Mouse (Mus musculus) cerebellum, postnatal 14 days (tissue): ENCODE data around the gene Ptpn1.
A peak's percentile ranks its signal among the peaks of the same experiment; 100 is the strongest.

Experiments
- DNase-seq, 2 experiments: peaks; one replicate each; pipeline ENCODE4 v3.0.0; 2021; ENCODE audit warnings: mixed read lengths in 2 of 2

Ptpn1 gene

DNA sequence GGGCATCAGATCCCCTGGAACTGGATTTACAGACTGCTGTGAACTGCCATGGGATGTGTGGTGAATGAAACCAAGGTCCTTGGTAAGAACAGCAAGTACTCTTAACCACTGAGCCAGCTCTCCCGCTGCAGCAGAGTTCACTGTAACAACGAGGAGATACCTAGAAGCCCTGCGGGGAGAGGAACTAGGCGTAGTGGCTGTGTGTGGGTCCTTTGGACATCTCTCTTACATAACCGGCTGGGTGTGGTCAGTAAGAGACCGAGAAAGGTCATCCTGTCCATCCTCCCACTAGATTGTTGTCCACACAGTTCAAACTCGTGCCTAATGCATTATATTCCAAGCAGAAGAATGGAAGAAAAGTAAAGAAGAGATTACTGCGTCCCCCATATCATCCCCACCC lies 10.0 kb upstream of the Ptpn1 start:
- DNase-seq = no peak

DNA sequence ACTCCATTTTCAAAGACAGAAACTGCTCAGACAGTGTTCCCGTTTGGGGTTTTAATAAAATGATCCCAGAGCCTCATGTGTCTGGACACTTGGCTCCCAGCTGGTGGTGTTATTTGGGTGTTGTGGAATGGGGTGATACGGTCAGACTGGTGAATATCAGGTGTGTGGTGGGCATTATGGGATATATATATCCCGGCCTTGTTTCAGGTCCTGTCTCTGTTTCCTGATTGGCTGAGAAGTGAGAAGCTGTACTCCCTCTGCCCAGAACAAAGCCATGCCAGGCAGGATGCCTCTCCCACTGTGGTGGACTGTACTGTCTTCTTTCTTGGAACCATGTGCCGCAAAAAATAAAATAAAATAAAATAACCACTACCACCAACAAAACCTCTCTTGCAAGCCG lies 7.8 kb upstream of the Ptpn1 start:
- DNase-seq = no peak

DNA sequence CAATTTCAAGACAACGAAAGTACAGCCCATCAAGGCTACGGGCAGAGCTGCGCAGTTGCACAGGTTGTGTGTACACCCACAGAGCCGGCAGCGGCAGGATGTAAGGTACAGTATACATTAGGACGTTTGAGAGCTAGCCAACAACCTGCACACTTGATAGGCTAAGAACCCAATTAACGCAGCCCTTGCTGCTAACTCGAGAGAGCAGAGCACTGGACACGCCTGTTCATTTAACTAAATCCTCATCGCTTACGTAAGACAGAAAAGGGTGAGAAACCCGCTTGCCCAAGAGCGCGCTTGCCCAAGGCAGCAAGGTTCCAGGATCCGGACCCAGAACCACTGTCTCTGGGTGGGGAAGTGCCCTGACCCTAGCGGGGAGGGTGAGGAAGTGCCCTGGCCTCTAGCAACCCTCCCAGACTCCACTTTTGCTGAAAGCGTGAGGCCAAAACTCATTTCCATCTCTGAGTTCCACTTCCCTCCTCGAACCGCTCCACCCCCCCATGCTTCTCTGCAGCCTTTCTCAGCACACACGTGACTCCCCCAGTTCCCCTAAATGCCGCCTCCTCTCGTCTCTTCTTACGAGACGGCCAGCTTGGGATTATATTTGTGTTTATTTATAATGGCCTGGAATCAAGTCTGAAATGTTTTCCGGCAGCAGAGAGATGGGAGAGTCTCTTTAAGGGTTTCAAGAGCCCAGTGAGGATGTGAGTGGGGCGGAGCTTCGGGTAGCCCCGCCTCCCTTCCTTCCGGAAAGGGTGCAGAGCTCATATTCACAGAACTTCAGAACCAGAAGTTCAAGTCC lies 6.9 kb upstream of the Ptpn1 start:
- peak; percentile 76 to 82 for DNase-seq

DNA sequence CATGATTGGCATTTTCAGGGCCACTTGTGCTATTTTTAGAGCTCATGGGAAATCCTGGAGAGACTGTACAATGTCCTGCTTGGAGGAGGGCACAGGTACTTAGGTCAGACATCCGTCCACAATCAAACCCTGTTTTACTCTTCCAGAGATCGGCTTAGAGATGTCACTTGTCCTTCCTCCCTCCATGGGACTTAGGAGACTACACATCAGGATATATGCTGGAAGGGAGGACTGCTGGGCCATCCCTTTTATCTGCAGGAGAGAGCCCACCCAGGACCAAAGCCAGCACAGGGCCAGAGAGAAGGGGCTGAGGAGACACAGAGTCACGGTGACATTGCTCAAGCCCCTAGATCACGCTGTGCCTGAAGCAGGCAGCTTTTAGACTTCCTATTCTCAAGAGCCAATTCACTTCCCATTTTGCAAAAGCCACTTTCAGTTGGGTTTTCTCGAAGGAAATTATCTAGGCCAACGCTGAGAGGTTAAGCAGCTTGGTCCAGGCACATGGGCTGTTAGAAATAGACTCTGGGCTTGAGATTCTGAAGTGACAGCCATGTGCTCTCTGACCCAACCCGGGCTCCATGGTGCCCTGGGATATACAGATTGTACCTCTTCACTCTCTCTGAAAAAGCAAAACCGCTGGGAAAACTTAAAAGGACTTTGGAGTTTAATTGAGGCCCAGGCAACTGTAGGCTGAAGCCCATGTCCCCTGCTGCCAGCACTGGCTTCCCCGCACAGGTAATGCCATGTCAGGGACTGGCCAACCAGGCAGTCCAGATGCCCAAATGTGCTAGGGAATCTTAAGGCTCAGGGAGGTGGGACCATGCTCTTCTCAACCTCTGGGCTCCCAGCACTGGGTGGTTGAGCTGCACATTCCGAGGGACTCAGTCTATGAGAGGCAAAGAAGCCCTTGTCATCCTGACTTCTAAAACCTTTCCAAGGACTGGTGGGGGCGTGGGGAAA lies 5.7 kb upstream of the Ptpn1 start:
- DNase-seq = no peak

DNA sequence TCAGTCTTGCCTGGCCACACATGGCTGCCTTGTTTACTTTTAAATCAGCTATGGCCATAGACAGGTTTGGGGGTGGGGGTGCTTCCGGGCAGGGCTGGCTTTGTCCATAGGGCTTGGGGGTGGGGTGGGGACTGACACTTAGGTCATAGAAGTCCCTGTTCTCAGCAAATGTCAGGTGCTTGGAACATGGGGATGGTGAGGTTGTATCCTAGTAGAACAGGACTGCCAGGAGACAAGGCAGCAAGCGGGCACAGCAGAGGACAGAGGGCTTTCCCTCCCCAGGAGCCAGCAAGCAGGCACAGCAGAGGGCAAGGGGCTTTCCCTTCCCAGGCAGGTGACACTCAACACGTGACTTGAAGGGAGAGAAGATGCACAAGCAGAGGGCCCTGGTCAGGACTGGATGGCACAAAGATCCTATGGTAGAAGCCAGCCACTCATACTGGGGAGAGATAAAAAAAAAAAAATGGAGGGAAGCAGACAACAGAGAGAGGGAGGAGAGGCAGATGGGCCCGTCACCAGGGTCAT lies 3.8 kb upstream of the Ptpn1 start:
- DNase-seq = no peak

DNA sequence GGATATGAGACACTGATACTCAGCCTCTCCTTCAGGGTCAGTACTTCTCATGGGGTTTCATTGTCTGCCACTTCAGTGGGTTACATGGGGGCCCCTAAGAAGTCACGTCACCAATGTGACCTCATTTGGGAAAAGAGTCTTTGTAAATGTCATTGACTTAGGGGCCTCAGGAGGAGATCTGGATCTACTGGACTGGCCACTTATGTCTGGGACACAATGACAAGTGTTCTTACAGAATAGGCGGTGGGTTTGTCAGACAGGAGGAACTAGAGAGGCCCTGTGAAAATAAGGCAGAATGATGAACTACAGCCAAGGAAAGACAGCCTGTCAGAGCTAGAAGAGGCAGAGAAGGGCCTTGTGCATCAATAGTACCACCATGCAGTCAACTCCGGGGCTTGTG lies 2.9 kb upstream of the Ptpn1 start:
- no peak for DNase-seq

DNA sequence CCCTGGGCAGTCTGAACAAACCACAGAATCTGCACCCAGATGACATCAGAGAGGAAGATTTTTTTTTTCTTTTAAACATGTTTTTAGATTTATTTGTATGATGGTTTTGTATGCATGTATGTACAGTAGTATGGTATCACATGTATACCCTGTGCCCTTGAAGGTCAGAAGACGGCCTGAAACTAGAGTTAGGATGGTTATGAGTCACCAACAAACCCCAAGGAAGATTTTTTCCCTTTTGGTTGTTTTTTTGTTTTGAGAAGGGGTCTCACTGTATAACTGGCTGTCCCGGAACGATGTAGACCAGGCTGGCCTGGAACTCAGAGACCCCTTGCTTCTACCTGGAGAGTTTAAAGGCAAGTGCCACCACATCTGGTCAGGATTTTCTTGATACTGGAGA lies 882 bp upstream of the Ptpn1 start:
- DNase-seq = no peak

DNA sequence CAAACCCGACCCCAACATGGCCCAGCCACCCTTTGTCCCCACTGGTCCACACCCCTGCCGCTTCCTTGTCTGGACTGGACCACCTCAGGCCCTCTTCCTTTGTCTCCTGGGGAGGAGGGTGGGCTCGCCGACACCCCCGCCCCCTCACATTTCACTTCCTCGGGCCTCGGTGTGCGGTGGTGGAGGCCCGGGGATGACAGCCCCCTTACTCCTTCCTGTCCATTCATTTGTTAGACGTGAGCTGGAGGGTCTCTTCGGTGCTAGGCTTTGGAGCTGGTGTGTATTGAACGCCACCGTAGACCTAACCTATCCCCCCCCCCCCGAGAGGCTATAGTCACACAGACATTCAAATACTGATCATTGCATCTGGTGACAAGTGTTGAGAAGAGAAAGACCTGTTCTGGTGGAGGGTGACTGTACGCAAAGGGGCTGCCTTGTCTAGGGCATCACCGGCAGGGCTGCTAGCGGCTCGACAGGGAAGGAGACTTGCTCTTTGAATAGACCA lies 922 bp downstream of the Ptpn1 start:
- no peak for DNase-seq

DNA sequence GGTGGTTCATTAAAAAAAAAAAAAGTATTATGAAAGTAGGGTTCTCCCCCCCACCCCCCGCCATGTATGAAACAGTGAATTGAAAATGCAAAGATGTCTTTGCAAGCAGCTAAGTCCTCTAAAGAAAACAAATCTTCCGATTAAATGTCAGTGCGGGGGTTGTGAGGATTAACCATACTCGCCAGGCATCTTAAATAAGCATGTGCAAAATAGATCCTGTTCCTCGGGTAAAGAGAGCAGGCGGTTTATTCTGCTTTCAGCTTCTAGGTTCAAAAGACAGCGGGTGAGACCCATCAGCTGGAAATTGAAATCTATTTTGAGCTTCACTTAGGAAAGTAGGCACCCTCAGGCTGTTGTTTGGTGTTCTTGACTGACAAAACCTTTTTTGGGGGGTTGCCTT lies 1.5 kb downstream of the Ptpn1 start:
- DNase-seq = no peak

DNA sequence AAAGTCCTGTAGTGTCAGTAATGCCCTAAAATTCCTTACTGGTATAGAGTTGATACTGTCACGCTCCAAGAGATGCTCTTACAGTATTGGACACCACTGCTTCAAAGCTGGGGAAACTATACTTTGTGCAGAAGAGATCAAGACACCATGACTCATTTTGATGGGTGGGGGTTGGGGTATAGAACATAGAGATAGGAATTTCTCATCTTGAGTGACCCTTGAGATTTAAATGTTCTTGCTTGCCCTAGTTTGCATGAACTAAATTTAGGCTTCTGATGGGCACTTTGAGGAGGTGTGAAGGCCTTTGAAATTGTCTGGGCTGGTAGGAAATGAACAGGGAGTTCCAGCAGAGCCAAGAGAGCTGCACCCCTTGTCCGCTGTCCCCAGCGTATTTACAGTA lies 4.1 kb downstream of the Ptpn1 start:
- no peak for DNase-seq

DNA sequence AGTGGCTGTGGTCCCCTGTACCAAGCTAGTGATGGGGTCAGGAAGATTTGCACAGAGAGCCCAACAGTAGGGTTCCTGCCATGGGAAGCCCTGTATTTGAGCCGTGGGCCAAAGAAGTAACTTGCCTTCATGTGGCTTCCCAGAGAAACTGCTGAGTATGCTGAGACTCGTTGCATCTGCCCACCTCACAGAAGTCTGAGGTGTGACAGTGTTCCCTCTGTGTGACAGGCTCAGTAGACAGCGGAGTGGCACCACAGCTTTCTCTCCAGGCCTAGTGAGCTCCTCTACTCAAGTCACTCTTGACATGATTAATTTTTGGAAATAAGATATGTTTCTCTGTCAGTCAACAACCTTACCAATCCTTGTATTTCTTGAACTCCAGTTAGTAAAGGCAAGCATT lies 6.9 kb downstream of the Ptpn1 start:
- no peak for DNase-seq

DNA sequence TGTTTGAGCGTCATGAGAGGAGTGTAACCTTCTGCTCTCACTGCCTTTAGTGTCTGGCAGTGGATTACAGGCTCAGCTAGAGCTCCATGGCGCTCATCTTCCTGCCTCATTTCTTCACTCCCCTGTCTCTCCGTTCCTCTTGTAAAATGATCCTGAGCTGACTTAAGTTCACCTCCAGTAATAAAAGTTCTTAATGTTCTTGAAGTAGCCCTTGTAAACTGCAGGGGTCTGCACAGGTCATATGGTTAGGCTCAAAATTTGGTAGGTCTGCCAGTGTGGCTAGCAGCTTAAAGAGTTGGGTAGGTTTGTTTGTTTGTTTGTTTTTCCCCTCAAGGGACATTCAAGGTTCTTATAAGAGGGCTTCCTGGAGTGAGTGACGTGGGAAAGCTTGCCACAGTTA lies 7.3 kb downstream of the Ptpn1 start:
- no peak for DNase-seq

DNA sequence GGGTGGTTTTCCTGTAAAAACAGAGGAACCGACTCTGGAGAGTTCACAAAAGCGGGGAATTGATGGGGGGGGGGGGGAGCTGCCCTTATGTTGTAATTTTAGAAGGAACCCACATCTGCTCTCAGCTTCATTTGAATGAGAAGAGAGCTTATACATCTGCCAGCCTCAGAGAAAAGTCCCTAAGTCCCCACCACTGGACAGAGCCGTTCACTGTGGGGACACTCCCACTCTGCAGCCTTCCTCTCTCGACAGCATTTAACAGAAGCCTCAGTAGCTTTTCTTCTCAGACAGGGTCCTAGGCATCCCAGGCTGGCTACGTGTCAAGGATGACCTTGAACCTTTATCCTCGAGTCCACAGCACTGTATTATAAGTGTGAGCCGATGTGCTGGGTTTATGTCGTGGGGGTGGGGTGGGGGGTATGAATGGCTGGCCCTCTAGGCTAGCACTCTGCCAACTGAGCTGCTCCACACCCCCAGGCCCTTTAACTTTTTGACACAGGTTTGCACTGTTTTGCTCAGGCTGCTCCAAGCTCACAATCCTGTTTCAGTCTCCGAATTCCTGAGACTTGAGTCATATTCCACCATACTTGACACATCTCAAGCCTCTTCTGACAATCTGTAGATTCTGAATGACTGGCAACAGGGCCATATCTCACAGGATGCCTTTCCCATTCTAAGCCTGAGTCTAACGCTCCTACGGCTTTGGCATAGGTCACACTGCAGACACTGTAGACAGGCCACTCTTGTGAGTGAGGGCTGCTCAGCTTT lies 8.0 kb downstream of the Ptpn1 start:
- DNase-seq = no peak

DNA sequence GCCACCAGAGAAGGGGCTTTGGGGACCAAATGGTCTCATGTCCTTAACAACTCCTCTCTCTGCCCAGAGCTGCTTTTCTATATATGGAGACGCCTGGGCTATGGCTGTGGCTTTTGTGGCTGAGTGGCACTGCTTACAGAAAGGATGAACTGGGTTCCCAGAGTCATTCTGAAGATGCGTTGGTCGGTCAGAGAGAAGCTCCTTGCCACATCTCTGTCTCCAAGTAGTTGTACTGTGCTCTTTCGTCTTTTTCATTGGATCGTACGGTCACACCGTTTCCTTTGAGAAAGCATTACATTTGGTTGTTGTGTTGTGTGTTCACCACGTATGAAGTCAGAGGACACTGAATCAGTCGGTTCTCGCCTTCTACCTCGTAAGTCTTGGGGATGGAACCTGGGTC lies 8.8 kb downstream of the Ptpn1 start:
- DNase-seq = no peak

DNA sequence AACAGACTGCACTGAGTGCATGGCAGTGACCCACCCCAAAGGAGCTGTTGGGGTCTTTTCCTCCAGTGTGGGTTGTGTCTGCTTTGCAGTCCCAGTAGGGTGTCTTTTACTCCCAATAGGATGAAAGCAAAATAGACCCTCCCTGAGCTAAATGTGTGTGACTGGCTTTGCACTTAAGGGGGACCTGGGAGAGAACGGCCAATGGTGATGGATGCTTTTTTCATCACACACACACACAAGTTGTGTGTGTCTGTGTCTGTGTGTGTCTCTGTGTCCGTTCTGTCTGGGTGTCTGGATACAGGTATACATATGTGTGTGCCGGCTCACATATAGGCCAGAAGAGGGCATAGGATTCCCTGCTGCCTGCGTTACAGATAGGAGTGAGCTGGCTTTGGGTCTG lies 9.5 kb downstream of the Ptpn1 start:
- DNase-seq = no peak

DNA sequence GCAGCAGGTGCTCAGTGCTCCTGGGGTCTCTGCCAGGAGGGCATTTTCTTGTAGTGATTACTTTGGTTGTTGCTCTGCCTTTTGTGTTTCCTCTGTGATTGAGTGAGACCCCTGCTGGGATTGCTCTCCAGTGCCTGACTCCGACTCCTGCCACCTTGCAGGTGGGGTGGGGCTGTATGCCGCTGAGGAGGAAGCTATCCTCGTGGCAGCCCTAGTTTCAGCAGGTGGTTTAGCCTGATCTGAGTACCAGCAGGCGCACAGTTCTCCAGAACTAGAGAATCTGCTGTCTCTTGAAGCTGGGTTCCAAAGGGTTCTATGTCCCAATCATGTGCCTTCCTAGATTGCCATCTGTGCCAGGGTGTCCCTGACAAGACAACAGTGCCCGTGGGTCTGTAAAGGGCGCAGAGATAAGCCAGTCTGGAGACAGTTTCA lies 9.9 kb downstream of the Ptpn1 start:
- peak; percentile 46 to 47 for DNase-seq

DNA sequence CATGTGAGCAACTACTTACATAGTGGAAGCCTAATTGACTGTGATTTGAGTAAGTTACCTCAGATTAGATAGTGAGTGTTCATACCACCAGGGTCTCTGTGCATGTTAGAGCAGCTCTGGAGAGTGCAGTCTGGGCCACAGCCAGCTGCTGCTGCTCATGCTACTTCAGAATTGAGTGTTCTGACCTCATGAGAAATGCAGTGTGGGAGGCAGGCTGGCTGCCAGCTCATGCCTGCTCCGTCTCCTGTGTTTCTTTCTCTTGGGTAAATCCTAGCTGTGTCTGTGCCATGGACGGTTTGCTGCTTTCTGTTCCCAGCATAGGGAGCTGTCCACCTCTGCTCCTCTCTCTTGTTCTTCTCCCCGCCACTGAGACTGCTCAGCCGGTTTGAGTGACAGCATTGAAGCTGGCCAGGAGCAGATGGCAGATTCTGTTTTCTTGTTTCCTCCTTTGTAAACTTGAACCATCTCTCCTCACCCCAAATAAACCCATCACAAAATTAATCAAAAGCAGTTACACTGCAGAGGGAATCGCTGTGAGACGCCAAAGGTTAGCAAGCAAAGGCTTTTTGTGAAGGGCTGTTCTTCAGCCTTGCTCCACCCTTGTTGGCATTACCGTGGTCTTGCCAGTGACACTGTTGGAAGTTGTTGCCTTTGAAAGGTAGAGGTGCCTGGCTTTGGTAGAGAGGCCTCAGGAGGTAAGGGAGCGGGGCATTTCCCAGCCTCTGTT lies 10.5 kb downstream of the Ptpn1 start:
- peak; percentile 56 to 67 for DNase-seq

DNA sequence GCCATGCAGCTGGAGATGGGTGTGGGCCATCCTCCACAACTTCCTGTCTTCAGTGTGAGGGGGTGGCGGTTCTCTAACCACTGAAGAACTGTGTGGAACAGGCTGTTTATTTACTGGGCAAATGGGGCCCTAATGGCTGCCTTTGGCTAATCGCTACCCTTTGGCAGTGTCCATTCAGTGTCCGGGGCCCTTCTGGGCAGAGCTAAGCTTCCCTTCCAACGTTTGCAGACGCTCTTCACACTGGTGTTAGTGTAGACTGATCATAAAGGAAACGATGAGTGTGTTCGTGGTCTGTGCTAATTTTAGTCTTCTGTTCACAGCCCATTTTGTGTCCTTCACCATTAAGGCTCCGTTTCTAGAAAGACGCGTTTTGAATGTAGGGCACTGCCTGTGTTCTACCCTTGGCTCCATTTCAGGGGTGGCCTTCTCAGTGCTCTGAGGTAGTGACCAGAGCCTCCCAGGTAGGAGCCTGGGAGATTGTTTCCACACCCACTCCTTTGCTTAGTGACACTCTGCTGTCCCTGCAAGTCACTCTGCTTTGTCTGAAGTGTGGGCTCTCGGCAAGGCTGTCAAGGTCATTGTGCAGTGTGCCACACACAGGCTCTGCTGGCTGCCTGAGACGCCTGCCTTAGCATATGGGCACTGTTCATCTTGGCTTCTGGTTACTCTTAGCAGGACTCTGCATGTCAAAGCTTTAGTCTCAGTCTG lies 11.2 kb downstream of the Ptpn1 start:
- DNase-seq = peak; percentile 29 to 57

DNA sequence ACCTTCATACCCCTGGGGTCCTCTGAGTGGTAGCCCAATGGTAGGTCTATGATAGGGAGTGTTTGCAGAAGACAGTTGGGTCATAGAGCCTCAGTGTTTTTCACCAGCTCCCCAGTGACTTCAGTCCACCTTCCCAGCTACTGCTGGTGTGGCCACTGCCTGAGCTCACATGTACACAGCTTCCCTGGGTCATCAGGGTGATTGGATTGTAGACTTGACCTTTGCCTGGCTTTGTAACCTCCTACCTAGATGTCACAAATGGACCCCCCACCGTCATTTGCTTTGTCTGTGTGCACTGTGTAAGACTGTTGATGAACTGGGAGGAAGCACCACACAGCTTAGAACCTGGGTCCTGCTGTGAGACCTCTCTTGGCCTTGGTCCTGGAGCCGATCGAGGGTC lies 12.3 kb downstream of the Ptpn1 start:
- no peak for DNase-seq

DNA sequence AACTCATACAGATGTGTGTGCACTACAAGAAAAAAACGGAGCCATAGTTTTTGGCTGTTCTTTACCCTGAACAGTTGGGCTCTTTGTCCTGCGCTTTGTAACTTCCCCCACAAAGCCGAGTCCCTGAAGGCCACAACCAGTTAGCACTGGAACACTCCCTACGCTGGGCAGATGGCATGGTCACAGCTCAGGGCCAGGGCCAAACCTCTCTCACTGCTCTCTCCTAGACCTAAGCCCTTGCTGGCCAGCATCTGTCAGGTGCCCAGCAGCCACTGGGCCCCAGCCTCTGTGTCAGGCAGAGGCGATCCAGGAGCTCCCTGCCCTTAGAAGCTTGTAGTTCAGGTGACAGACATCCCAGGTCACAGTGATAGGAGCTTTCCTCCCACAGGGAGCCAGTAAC lies 13.6 kb downstream of the Ptpn1 start:
- peak; percentile 33 to 35 for DNase-seq

DNA sequence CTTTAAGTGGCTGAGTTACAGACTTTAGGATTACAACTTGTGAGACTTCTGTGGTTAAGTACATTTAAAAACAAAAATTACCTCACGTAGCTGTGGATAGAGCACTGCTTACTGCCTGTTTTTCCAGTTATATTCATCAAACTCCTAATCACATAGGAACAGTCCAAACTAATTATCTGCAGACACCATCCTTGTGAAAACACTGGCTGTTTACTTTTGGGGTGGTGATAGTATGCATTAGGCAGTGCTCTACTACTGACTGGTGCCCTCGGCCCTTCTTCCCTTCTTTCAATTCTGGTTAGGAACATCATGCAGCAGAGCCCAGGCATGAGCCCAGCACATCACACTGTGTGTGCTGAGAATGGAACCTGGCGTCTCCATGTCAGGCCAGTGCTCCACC lies 15.4 kb downstream of the Ptpn1 start:
- no peak for DNase-seq
